Mouse (Mus musculus) forebrain, postnatal 0 days (tissue): ENCODE data around the gene Pla2g6. TPM values are rescaled to one million over a fixed set of nuclear protein-coding genes. Genes with fewer than 3 reads are reported as not detected.
A peak's percentile ranks its signal among the peaks of the same experiment; 100 is the strongest.

Source experiments
- ATAC-seq: fragments of 200-750 bp; cut with Nextera tagmentation; 2 replicates; pipeline ENCODE4 v1.8.0; 2017; ENCODE audit warnings: mild to moderate bottlenecking, moderate library complexity
- DNase-seq: peaks from one replicate; pipeline ENCODE4 v3.0.0-alpha.2; 2015
- H3K27ac ChIP-seq: fragments of 300-500 bp; sonication (generic); 2 replicates; pipeline ENCODE4 v1.5.1; 2014; ENCODE audit warnings: low read depth, mild to moderate bottlenecking, antibody characterized with exemption, low read length, moderate library complexity, mixed read lengths
- H3K27me3 ChIP-seq: fragments of 300-500 bp; sonication (generic); 2 replicates; pipeline ENCODE4 v1.6.1; 2014; ENCODE audit warnings: mild to moderate bottlenecking, low read length, mixed read lengths; ENCODE audit not compliant: insufficient read depth
- H3K36me3 ChIP-seq: fragments of 300-500 bp; sonication (generic); 2 replicates; pipeline ENCODE4 v1.6.1; 2014; ENCODE audit warnings: mild to moderate bottlenecking, moderate library complexity; ENCODE audit not compliant: insufficient read depth
- H3K4me1 ChIP-seq: fragments of 300-500 bp; sonication (generic); 2 replicates; pipeline ENCODE4 v1.6.1; 2014; ENCODE audit warnings: antibody characterized with exemption; ENCODE audit not compliant: insufficient read depth
- H3K4me2 ChIP-seq: fragments of 300-500 bp; sonication (generic); 2 replicates; pipeline ENCODE4 v1.6.1; 2014; ENCODE audit warnings: low read depth, mild to moderate bottlenecking, moderate library complexity
- H3K4me3 ChIP-seq: fragments of 300-500 bp; sonication (generic); 2 replicates; pipeline ENCODE4 v1.5.1; 2014; ENCODE audit warnings: low read depth, low read length, mixed read lengths
- H3K9ac ChIP-seq: fragments of 300-500 bp; sonication (generic); 2 replicates; pipeline ENCODE4 v1.6.1; 2014; ENCODE audit warnings: mild to moderate bottlenecking
- H3K9me3 ChIP-seq: fragments of 300-500 bp; sonication (generic); 2 replicates; pipeline ENCODE4 v1.6.1; 2016; ENCODE audit warnings: low read length
- CTCF ChIP-seq: sonication (generic); IDR thresholded peaks from 2 replicates; pipeline ENCODE4 v1.5.1; 2016; ENCODE audit warnings: antibody characterized with exemption, control low read depth, low read depth
- WGBS: fragments of 180-500 bp; shearing (Covaris S2); extraction: QIAGEN DNeasy Blood & Tissue Kit; methylation state at CpG from one replicate; pipeline ENCODE4 v1.1.7; 2014; 5-methylcytosine and 5-hydroxymethylcytosine counted together
- polyA plus RNA-seq: library from polyadenylated mRNA; unstranded; fragments of >200 nt; fragmentation: Nextera tagmentation; extraction: Ambion mirVana; gene quantifications from 2 replicates; pipeline ENCODE4 v1.2.1, GENCODE M21; 2015
- total RNA-seq: library from RNA; depleted of rRNA; stranded (reverse); fragments of >200 nt; gene quantifications from 2 replicates; pipeline ENCODE4 v1.2.3, GENCODE M21; 2014

Pla2g6 gene
- total and polyA plus RNA-seq, 2 experiments from 2014 or later: 15.2 to 31.1 TPM

DNA sequence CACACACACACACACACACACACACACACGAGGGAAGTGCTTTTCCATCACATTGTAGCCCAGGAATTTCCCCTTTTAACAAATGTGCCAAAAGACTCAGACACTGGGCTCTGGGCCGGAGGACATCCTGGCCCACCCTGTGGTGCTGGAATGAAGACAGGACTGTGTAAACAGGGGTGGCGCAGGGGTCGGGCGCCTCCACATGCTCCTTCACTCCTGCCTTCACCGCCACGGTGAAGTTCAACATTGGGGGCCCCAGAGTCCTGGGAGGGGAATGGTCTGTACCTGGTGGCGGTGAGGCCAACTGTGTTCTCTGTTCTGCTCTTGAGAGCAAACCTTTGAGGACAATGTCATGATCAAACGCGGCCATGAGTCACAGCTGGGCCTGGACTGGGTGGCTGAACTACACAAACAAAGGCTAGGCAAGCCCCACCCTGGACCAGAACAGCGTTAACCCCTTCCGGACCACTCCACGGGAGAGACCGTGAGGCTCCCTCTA lies 40.2 kb upstream of the Pla2g6 start:
- H3K4me1 ChIP-seq: no peaks in the 10 kb centered on the region
- H3K9me3 ChIP-seq: no peaks in the 10 kb centered on the region
- H3K9ac ChIP-seq: no peak overlapping the region
- peaks cover 80% of the 10 kb centered on the region for H3K36me3 ChIP-seq
- H3K4me2 ChIP-seq: no peak overlapping the region
- ATAC-seq (no peak), DNase-seq (no peak)
- no peak overlapping the region for H3K27ac ChIP-seq
- no peaks in the 10 kb centered on the region for H3K27me3 ChIP-seq
- no peak overlapping the region for H3K4me3 ChIP-seq
- TF ChIP-seq CTCF: no peak
- WGBS: 69% methylated on average over 14 of the region's 14 CpGs

DNA sequence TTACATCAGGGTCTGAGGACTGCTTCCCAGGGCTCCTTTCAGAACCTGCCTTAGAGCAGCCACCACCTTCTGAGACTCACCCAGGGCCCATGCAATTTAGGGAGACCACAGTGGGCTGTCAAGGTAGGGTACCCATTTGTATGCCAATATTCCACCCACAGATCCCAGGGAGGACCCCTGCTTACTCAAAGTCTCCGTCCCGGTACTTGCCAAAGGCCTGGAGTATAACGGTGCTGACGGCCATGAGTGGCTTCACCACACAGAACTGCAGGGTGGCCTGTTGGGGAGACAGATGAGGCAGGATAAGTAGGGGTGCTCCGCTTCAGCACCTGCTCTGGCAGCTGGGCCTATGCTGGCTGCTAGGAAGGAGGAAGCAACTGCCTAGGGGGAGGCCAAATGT lies 38.2 kb upstream of the Pla2g6 start:
- no peaks in the 10 kb centered on the region for H3K27me3 ChIP-seq
- H3K4me1 ChIP-seq: no peaks in the 10 kb centered on the region
- TF ChIP-seq CTCF: no peak
- DNase-seq (no peak), ATAC-seq (no peak)
- H3K4me2 ChIP-seq: no peak overlapping the region
- H3K9ac ChIP-seq: no peak overlapping the region
- H3K27ac ChIP-seq: no peak overlapping the region
- H3K4me3 ChIP-seq: no peak overlapping the region
- H3K36me3 ChIP-seq: peaks cover 80% of the 10 kb centered on the region
- no peaks in the 10 kb centered on the region for H3K9me3 ChIP-seq
- 93% methylated on average over 5 of the region's 5 CpGs for WGBS

DNA sequence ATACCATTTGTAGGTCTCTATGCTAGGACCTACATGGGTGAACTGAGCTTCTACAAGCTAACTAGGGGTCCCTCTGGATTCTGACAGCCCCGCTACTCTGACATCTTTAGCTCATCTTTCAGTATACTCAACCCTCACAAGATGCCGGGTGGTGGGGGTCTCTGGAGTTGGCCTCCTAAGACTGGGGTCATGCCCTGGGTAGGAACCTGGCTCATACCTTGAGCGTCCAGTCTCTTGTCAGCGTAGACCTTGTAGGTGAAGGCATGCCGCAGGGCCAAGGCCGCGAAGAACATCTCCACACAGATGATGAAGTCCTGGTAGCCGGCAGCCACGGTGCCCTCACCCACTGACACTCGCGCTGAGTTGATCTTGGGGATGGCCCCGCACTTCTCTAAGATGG lies 36.9 kb upstream of the Pla2g6 start:
- Histone ChIP-seq H3K4me2 (no peak overlapping the region), H3K4me1 (no peaks in the 10 kb centered on the region), H3K9me3 (no peaks in the 10 kb centered on the region), H3K27me3 (no peaks in the 10 kb centered on the region), H3K27ac (no peak overlapping the region), H3K36me3 (peaks cover 83% of the 10 kb centered on the region), H3K4me3 (no peak overlapping the region), H3K9ac (no peak overlapping the region)
- DNase-seq: no peak
- no peak for ATAC-seq
- no peak for TF ChIP-seq CTCF
- 98% methylated on average over 12 of the region's 12 CpGs for WGBS

DNA sequence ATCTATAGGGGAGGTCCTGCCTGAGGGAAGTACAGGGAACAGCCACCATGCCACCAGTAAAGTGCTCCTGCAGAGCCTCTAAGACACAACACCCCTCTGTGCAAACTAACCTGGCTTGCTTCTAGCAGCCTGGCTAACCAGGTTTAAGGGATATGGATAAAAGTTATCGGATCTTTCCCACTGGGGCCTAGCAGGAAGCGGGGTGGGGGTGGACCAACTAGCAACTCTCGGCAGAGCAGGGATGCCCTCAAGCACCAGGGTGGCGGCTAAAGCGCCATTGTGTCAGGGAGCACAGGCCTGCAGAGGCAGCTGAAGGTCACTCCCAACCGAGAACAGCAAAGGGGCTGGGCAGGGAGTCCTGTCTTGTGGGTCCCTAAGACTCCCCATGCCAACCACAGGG lies 35.9 kb upstream of the Pla2g6 start:
- H3K36me3 ChIP-seq: peaks cover 74% of the 10 kb centered on the region
- H3K9me3 ChIP-seq: no peaks in the 10 kb centered on the region
- H3K4me2 ChIP-seq: no peak overlapping the region
- ATAC-seq (no peak), DNase-seq (no peak)
- no peak overlapping the region for H3K27ac ChIP-seq
- 75% methylated on average over 6 of the region's 6 CpGs for WGBS
- no peak for TF ChIP-seq CTCF
- no peak overlapping the region for H3K9ac ChIP-seq
- H3K4me3 ChIP-seq: no peak overlapping the region
- H3K4me1 ChIP-seq: no peaks in the 10 kb centered on the region
- no peaks in the 10 kb centered on the region for H3K27me3 ChIP-seq

DNA sequence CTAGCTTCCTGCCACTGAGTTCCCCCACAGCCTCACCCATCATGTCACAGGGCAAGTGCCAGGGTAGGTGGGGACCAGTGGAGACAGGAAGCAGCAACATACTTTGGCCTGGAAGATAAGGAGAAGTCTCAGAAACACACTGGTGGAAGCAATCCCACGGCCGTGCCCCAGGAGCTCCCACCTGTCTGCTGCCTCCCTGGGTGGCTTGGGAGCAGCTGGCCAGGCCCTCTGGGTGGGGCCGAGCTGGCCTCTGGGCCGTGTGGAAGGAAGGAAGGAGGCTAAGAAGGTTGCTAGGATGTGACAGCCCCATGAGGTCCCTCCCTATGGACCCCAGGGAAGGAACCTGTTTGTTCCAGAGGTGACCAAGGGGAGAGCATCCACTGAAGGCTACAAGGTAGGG lies 32.8 kb upstream of the Pla2g6 start:
- Histone ChIP-seq H3K9me3 (no peaks in the 10 kb centered on the region), H3K4me1 (0 out of 2 replicates have a peak, but pooled peaks cover 9% of the 10 kb centered on the region), H3K36me3 (peaks cover 48% of the 10 kb centered on the region), H3K4me2 (no peak overlapping the region), H3K9ac (no peak overlapping the region), H3K27me3 (no peaks in the 10 kb centered on the region), H3K27ac (peak overlapping the region; percentile 41; the same call in 1 of the 2 replicates), H3K4me3 (no peak overlapping the region)
- no peak for TF ChIP-seq CTCF
- DNase-seq: no peak
- WGBS: 68% methylated on average over 4 of the region's 4 CpGs
- no peak for ATAC-seq

DNA sequence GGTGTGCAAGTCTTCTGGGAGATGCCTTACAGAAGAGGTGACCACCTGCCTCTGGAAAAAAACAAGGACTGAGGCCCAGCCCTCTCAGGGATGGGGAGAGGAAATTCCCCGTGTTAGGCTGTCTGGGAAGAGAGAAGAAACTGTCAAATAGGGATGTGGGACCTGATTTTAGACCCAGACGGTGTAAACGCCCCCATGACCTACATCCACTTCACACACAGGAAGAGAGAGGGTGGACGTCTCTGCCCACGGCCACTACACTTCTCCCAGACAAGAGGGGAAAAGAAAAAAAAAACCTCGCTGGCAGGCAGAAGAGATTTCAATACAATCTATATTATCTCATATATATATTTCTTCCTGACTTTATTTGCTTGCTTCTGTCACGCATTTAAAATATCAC lies 32.2 kb upstream of the Pla2g6 start:
- no peak overlapping the region for H3K4me3 ChIP-seq

DNA sequence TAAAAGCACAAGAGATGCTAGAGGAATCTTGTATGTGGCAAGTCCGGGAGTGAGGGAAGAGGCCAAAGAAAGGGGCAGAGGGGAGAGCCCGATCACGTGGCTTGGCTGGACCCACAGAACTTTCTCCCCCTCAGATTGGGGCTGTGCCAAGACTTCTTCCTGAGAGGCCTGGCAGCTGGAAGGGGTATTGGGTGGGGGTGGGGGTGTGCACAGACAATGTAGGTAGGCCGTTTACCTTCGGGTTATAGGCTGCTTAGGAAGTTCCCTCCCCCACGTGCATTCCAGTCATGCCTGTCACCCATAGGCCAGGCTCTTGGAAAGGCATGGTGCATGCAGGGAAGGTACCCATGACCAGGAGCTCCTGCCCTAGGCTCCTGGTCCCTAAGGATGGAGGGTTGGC lies 31.8 kb upstream of the Pla2g6 start:
- H3K9me3 ChIP-seq: no peaks in the 10 kb centered on the region
- H3K4me3 ChIP-seq: no peak overlapping the region
- 19% methylated on average over 6 of the region's 6 CpGs for WGBS
- no peak for ATAC-seq
- H3K27me3 ChIP-seq: no peaks in the 10 kb centered on the region
- no peak overlapping the region for H3K9ac ChIP-seq
- no peak for DNase-seq
- no peak for TF ChIP-seq CTCF
- no peak overlapping the region for H3K27ac ChIP-seq
- 0 out of 2 replicates have a peak, but pooled peaks cover 9% of the 10 kb centered on the region for H3K4me1 ChIP-seq
- H3K36me3 ChIP-seq: peaks cover 37% of the 10 kb centered on the region
- H3K4me2 ChIP-seq: no peak overlapping the region

More for the DNA sequence above, 32.2 kb upstream of the Pla2g6 start:
- no peaks in the 10 kb centered on the region for H3K27me3 ChIP-seq
- no peak overlapping the region for H3K27ac ChIP-seq
- no peak overlapping the region for H3K9ac ChIP-seq
- WGBS: 63% methylated on average over 7 of the region's 7 CpGs
- 0 out of 2 replicates have a peak, but pooled peaks cover 9% of the 10 kb centered on the region for H3K4me1 ChIP-seq
- DNase-seq (no peak), ATAC-seq (no peak)
- no peaks in the 10 kb centered on the region for H3K9me3 ChIP-seq
- H3K4me2 ChIP-seq: no peak overlapping the region
- no peak for TF ChIP-seq CTCF
- peaks cover 42% of the 10 kb centered on the region for H3K36me3 ChIP-seq
